Mouse (Mus musculus): Measurements from ENCODE around the gene Olfr373. TPM values are rescaled to one million over a fixed set of nuclear protein-coding genes. Genes with fewer than 3 reads are reported as not detected.
"Not testable (repeated sequence)": the region's sequence is repeated elsewhere in the genome, so short reads cannot be mapped to it uniquely, and the experiment has no call there.

The Olfr373 gene
- not detected for total RNA-seq (2021)
- long read RNA-seq, experiment 1: 0 reads
- long read RNA-seq, experiment 2: 0 reads

DNA sequence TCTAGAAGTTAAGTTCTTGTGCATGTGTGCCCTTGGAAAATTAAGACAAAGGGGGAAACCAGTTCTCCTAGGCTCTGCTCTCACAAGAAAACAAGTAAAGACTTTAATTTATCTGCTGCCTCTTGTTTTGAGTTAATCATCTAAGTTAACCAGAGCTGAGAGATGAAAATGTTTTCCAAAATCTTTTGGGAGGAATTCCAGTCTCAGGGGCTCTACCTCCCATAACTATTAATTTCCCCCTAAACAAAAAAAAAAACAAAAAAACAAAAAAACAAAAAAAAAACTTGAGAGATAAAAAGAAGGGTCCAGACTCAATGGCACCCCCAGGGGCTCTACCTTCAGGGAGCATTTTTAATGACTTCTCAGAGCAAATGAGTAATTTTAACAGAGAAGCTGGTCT, at the start of gene Olfr373:
Olfr373 (plus strand) TSS at position 301 of the 400 bp plus-strand sequence.
- H3K27ac ChIP-seq; H3K4me3 ChIP-seq; intact Hi-C loops (cut with DNase I); DNase-seq (ENCODE audit: extremely low spot score in 1 of 2, low spot score in 2 of 2): not testable (repeated sequence)

DNA sequence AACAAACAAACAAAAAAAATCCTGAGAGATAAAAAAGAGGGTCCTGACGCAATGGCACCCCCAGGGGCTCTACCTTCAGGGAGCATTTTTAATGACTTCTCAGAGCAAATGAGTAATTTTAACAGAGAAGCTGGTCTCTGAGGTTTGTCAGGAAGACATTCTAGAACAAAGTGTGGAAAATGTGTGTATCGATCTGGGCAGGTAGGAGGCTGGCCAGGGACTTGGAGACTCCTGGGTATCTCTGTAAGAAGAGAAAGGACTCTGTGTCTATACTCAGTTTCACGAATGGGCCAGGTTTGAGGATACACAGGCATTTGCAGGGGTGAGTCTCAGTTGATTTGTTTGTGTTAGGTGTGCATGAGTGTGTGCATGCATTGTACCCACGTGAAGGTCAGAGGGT, 42.1 kb upstream of the Olfr373 start, which contains the start of gene Olfr372:
Olfr372 (plus strand) TSS at position 301 of the 400 bp plus-strand sequence.
- H3K4me3 ChIP-seq; DNase-seq (ENCODE audit: extremely low spot score in 1 of 2, low spot score in 2 of 2); H3K27ac ChIP-seq; intact Hi-C loops (cut with DNase I): not testable (repeated sequence)

DNA sequence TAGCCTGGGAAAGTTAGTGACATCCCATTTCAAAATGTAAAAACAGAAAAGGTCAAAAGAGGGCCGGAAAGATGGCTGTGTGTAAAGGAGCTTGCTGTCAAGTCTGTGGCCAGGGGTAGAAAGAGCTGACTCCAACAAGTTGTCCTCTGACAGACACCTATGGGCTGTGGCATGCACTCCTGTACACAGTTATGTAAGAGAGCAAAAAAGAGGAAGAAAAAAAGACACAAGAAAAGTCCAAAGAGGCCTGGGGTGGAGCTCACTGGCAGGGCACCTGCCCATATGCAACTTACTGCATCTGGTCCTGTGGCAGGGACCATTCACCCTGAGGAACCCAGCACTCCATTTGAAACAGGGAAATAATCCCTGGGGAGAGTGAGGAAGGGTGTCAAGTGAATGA, 40.5 kb upstream of the Olfr373 start:
- intact Hi-C loops (cut with DNase I): no loop called here
- no peak for TF ChIP-seq CTCF (IDR thresholded peaks at IDR 0.05)
- no peak for DNase-seq (ENCODE audit: extremely low spot score in 1 of 2, low spot score in 2 of 2)
- Histone ChIP-seq H3K27ac (no peak overlapping the region), H3K4me3 (no peak overlapping the region)

DNA sequence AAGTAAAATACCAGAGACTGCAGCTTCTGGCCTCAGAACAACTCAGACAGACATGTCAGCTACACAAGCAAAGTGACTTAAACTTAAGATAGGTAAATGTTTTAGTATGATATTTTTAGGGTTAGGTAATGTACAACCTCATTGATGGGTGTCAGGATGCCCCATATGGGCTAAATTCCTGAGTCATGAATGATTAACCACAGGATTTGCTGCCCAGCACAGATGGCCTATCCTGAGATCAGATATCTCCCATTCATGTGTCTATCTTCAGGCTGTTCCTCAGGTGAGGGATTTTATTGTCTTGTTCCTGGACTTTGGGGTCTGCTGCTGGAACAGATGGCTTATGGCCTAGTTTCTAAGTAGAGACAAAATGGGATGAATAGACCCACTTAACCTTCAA, 28.3 kb upstream of the Olfr373 start:
- H3K4me3 ChIP-seq; H3K27ac ChIP-seq; intact Hi-C loops (cut with DNase I); DNase-seq (ENCODE audit: extremely low spot score in 1 of 2, low spot score in 2 of 2): not testable (repeated sequence)

DNA sequence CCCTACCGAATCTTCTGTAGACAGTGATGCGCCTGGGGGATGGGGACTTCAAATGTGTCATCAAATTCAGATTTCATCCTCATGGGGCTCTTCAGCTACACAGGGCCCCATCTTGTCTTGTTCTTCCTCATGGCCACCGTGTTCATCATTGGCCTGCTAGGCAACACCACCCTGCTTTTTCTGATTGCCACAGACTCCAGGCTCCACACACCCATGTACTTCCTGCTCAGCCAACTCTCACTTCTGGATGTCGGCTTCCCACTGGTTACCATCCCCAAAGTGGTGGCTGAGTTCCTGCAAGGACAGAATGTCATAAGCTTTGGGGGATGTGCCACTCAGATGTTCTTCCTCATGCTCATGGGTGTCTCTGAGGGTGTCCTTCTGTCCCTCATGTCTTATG, 25.3 kb upstream of the Olfr373 start:
- DNase-seq (ENCODE audit: extremely low spot score in 1 of 2, low spot score in 2 of 2); H3K4me3 ChIP-seq; H3K27ac ChIP-seq; intact Hi-C loops (cut with DNase I): not testable (repeated sequence)

DNA sequence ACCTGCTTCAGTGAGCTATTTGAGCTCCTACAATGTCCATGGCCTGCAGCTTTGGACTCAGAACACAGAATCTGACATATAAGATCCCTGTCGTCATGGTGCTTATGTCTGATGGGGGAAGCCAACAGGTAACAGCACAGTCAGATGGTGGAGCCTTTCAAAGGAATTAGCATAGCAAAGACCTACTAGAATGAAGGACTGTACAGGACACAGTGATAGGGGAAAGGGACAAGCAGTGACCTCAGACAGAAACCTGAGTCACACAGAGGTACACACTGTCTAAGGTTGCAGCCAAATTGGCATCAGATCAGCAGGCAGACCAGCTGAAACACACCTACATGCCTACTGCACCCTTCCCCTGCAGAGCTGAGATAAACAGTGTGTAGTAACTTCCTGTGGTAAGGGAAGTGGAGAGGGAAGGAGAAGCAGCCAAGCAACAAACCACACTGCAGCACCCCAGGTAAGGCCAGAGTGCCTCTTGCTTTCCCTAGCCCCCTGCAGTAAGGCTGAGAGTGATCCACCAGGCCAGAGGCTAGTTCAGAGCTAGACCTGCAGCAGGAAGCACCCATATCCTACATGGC, 16.1 kb upstream of the Olfr373 start:
- intact Hi-C loops (cut with DNase I): not testable (repeated sequence)

DNA sequence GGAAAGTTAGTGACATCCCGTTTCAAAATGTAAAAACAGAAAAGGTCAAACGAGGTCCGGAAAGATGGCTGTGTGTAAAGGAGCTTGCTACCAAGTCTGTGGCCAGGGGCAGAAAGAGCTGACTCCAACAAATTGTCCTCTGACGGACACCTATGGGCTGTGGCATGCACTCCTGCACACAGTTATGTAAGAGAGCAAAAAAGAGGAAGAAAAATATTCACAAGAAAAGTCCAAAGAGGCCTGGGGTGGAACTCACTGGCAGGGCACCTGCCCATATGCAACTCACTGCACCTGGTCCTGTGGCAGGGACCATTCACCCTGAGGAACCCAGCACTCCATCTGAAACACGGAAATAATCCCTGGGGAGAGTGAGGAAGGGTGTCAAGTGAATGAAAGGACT, 1.8 kb downstream of the Olfr373 start:
- Histone ChIP-seq H3K4me3 (no peak overlapping the region), H3K27ac (no peak overlapping the region)
- intact Hi-C loops (cut with DNase I): no loop called here
- DNase-seq (ENCODE audit: extremely low spot score in 1 of 2, low spot score in 2 of 2): no peak
- TF ChIP-seq CTCF (IDR thresholded peaks at IDR 0.05): no peak

More for the DNA sequence above, 16.1 kb upstream of the Olfr373 start:
- not testable (repeated sequence) for H3K27ac ChIP-seq; DNase-seq (ENCODE audit: extremely low spot score in 1 of 2, low spot score in 2 of 2); H3K4me3 ChIP-seq

DNA sequence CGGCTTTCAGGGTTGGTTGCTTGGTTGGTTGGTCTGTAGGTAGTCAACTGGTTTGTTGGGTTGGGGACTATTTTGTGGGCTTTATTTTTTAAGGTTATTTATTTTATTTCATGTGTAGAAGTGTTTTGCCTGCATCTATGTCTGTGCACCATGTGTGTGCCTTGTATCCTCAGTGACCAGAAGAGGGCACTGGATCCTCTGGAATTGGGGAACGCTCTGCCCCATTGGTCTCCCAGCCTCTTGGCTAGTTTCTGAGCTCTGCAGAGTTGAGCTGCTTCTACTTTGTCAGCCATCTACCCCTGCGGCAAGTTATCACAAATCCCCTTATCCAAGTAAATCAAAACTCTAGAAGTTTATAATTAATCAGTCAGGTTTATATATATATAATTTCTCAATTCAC, 4.6 kb downstream of the Olfr373 start:
- intact Hi-C loops (cut with DNase I): not testable (repeated sequence)

DNA sequence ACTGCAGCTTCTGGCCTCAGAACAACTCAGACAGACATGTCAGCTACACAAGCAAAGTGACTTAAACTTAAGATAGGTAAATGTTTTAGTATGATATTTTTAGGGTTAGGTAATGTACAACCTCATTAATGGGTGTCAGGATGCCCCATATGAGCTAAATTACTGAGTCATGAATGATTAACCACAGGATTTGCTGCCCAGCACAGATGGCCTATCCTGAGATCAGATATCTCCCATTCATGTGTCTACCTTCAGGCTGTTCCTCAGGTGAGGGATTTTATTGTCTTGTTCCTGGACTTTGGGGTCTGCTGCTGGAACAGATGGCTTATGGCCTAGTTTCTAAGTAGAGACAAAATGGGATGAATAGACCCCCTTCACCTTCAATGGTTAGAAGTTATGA, 13.7 kb downstream of the Olfr373 start:
- DNase-seq (ENCODE audit: extremely low spot score in 1 of 2, low spot score in 2 of 2); H3K4me3 ChIP-seq; H3K27ac ChIP-seq; intact Hi-C loops (cut with DNase I): not testable (repeated sequence)

More for the DNA sequence above, 4.6 kb downstream of the Olfr373 start:
- DNase-seq (ENCODE audit: extremely low spot score in 1 of 2, low spot score in 2 of 2); H3K27ac ChIP-seq; H3K4me3 ChIP-seq: not testable (repeated sequence)

DNA sequence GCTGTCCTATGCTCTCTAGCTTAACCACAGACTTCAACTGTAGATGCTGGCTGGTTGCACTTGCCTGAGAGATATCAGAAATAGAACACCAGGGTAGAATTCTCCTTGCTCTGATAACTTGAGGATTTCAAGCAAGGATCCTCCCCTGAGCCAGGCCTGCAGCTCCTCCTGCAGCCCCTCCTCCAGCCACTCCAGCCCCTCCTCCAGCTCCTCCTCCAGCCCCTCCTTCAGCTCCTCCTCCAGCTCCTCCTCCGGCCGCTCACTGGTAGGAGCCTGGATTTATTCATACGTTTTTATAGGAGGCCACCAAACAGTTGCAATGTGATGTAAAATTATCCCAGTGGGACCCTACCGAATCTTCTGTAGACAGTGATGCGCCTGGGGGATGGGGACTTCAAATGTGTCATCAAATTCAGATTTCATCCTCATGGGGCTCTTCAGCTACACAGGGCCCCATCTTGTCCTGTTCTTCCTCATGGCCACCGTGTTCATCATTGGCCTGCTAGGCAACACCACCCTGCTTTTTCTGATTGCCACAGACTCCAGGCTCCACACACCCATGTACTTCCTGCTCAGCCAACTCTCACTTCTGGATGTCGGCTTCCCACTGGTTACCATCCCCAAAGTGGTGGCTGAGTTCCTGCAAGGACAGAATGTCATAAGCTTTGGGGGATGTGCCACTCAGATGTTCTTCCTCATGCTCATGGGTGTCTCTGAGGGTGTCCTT, 16.6 kb downstream of the Olfr373 start:
- H3K27ac ChIP-seq; DNase-seq (ENCODE audit: extremely low spot score in 1 of 2, low spot score in 2 of 2); intact Hi-C loops (cut with DNase I); H3K4me3 ChIP-seq: not testable (repeated sequence)

DNA sequence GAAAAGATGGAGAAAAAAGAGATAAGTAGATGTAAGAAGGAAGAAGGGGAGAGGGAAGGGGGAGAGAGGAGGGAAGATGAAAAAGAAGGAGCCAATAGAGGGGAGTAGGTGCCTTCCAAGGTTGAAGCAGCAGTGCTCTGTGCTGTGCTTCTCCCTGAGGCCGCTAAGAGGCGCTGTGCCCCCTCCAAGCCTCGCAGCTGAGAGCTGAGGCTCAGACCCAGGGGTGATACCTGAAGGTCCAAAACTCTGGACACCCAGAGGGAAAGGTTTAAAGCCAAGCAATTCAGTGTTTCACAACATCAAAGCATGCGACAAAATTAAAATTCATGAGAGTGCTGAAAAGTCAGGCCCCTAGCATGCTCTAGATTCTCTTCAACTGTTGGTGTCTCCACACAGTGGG, 22.2 kb downstream of the Olfr373 start:
- intact Hi-C loops (cut with DNase I): no loop called here
- TF ChIP-seq CTCF (IDR thresholded peaks at IDR 0.05): no peak; the same call in 1 of the 2 replicates

DNA sequence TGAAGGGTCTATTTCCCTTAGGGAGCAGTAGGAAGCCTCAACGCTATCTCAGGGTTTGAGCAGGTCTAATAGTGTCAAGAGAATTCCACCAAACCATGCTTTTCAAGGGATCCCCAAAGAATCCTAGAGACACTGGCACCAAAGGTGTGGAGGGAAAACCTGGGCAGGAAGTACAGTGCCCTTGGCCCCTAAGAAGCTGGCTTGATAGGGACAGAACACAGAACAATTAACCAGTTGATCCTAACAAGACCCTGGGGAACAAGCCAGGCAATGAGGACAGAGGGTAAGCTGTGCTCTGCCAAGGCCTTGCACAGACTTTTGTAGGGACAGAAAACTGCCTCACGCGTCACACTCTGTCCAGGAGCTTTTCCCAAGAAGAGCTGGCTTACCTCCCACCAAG, 23.8 kb downstream of the Olfr373 start, which contains the start of gene Olfr374:
Olfr374 (plus strand) TSS at position 301 of the 400 bp plus-strand sequence.
- Histone ChIP-seq H3K4me3 (no peak within 1 kb of the TSS), H3K27ac (no peak within 1 kb of the TSS)
- intact Hi-C loops (cut with DNase I): no loop called here
- DNase-seq (ENCODE audit: extremely low spot score in 1 of 2, low spot score in 2 of 2): no peak
- no peak for TF ChIP-seq CTCF (IDR thresholded peaks at IDR 0.05)

More for the DNA sequence above, 22.2 kb downstream of the Olfr373 start:
- Histone ChIP-seq H3K27ac (no peak overlapping the region), H3K4me3 (no peak overlapping the region)
- no peak for DNase-seq (ENCODE audit: extremely low spot score in 1 of 2, low spot score in 2 of 2)

DNA sequence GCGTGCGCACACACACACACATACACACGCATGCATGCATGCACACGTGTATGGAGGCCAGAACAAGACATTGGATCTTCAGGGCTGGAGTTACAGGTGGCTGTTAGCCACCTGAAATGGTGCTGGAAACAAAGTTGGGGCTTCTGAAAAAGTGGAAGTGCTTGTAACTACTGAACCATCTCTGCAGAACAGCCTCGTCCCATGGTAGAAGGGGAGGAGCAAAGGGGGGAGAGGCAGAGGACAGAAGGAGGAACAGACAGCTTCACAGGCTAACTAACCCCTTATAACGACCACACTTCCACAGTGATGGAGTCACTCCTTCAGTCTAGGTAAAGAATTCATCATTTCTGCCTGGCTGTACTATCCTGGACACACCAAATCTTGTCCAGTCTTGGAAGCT, 27.9 kb downstream of the Olfr373 start:
- no peak for TF ChIP-seq CTCF (IDR thresholded peaks at IDR 0.05)
- intact Hi-C loops (cut with DNase I): no loop called here
- DNase-seq (ENCODE audit: extremely low spot score in 1 of 2, low spot score in 2 of 2): no peak

More for the DNA sequence above, 27.9 kb downstream of the Olfr373 start:
- no peak overlapping the region for H3K4me3 ChIP-seq
- H3K27ac ChIP-seq: no peak overlapping the region

All from left cerebral cortex, adult 2 months (tissue).